Mouse (Mus musculus): ENCODE measurements at regions not wholly inside any gene's neighbourhood (a gene's known extent, or its start where the extent isn't known, plus 50 kb on each side); places are given as distances from the start of the nearest gene placed in this dataset.

GRCm38 (mm10) chr10:53434376-53435171, 54.8 kb upstream of the Cep85l start:
- Histone ChIP-seq H3K9ac (no peak overlapping the region; the same call in 1 of the 2 replicates), H3K27ac (replicated peaks) (peak overlapping the region; percentile 85), H3K36me3 (replicated peaks) (no peaks in the 10 kb centered on the region), H3K4me2 (peak overlapping the region; percentile 60), H3K27me3 (no peaks in the 10 kb centered on the region), H3K9me3 (replicated peaks) (no peaks in the 10 kb centered on the region), H3K4me3 (replicated peaks) (no peak overlapping the region), H3K4me1 (replicated peaks) (peaks cover 41% of the 10 kb centered on the region)
- 61% methylated on average over 13 of the region's 13 CpGs for WGBS (ENCODE audit: insufficient replicate concordance)
- ATAC-seq (ENCODE audit: insufficient read depth) = no peak

GRCm38 (mm10) chr10:53432794-53433193, 53.0 kb upstream of the Cep85l start:
- H3K9me3 ChIP-seq (replicated peaks) = no peaks in the 10 kb centered on the region
- no peak overlapping the region for H3K4me3 ChIP-seq (replicated peaks)
- no peaks in the 10 kb centered on the region for H3K36me3 ChIP-seq (replicated peaks)
- H3K4me1 ChIP-seq (replicated peaks) = peaks cover 35% of the 10 kb centered on the region
- ATAC-seq (ENCODE audit: insufficient read depth) = no peak
- no peaks in the 10 kb centered on the region for H3K27me3 ChIP-seq
- H3K9ac ChIP-seq = no peak overlapping the region
- no peak overlapping the region for H3K4me2 ChIP-seq
- H3K27ac ChIP-seq (replicated peaks) = no peak overlapping the region
- WGBS (ENCODE audit: insufficient replicate concordance) = 52% methylated on average over 2 of the region's 2 CpGs

GRCm38 (mm10) chr10:53429539-53430344, 50.0 kb upstream of the Cep85l start:
- no peak for ATAC-seq (ENCODE audit: insufficient read depth)
- H3K4me2 ChIP-seq = no peak overlapping the region
- no peak overlapping the region for H3K4me3 ChIP-seq (replicated peaks)
- no peaks in the 10 kb centered on the region for H3K9me3 ChIP-seq (replicated peaks)
- no peak overlapping the region for H3K27ac ChIP-seq (replicated peaks)
- WGBS (ENCODE audit: insufficient replicate concordance) = 70% methylated on average over 7 of the region's 7 CpGs
- H3K36me3 ChIP-seq (replicated peaks) = no peaks in the 10 kb centered on the region
- H3K4me1 ChIP-seq (replicated peaks) = peaks cover 11% of the 10 kb centered on the region
- H3K9ac ChIP-seq = no peak overlapping the region
- H3K27me3 ChIP-seq = no peaks in the 10 kb centered on the region
